Mouse (Mus musculus) liver, embryonic 13.5 days (tissue): ENCODE measurements at regions not wholly inside any gene's neighbourhood (a gene's known extent, or its start where the extent isn't known, plus 50 kb on each side); places are given as distances from the start of the nearest gene placed in this dataset.

Experiments used
- ATAC-seq: fragments of 200-750 bp; cut with Nextera tagmentation; 2 replicates; pipeline ENCODE4 v1.8.0; 2017; ENCODE audit warnings: low read depth, mild to moderate bottlenecking, moderate number of reproducible peaks, moderate library complexity
- DNase-seq: peaks from one replicate; pipeline ENCODE4 v3.0.0; 2022
- H3K27ac ChIP-seq: fragments of 300-500 bp; sonication (generic); 2 replicates; pipeline ENCODE4 v1.5.1; 2015; ENCODE audit warnings: moderate library complexity, mild to moderate bottlenecking, inconsistent platforms
- H3K27me3 ChIP-seq: fragments of 300-500 bp; sonication (generic); 2 replicates; pipeline ENCODE4 v1.6.1; 2015; ENCODE audit warnings: mild to moderate bottlenecking, inconsistent platforms
- H3K36me3 ChIP-seq: fragments of 300-500 bp; sonication (generic); 2 replicates; pipeline ENCODE4 v1.6.1; 2015; ENCODE audit warnings: mild to moderate bottlenecking, inconsistent platforms
- H3K4me1 ChIP-seq: fragments of 300-500 bp; sonication (generic); replicated peaks from 2 replicates; pipeline ENCODE4 v1.6.1; 2015; ENCODE audit warnings: inconsistent platforms
- H3K4me2 ChIP-seq: fragments of 300-500 bp; sonication (generic); 2 replicates; pipeline ENCODE4 v1.6.1; 2015; ENCODE audit warnings: inconsistent platforms, mild to moderate bottlenecking, moderate library complexity
- H3K4me3 ChIP-seq: fragments of 300-500 bp; sonication (generic); replicated peaks from 2 replicates; pipeline ENCODE4 v1.5.1; 2015; ENCODE audit warnings: mild to moderate bottlenecking, inconsistent platforms
- H3K9ac ChIP-seq: fragments of 300-500 bp; sonication (generic); 2 replicates; pipeline ENCODE4 v1.6.1; 2015; ENCODE audit warnings: mild to moderate bottlenecking, inconsistent platforms
- H3K9me3 ChIP-seq: fragments of 300-500 bp; sonication (generic); replicated peaks from 2 replicates; pipeline ENCODE4 v1.6.1; 2016; ENCODE audit warnings: inconsistent platforms
- WGBS: fragments of 180-500 bp; shearing (Covaris S2); methylation state at CpG from one replicate; pipeline ENCODE4 v1.1.7; 2015; ENCODE audit not compliant: insufficient replicate concordance; 5-methylcytosine and 5-hydroxymethylcytosine counted together

- WGBS = 70% methylated on average over 5 of the region's 5 CpGs
- ATAC-seq = no peak
- H3K36me3 ChIP-seq = no peaks in the 10 kb centered on the region
- DNase-seq = no peak
- H3K27ac ChIP-seq = no peak overlapping the region
- no peak overlapping the region for H3K4me2 ChIP-seq
- no peak overlapping the region for H3K9ac ChIP-seq
- no peak overlapping the region for H3K4me3 ChIP-seq
- no peaks in the 10 kb centered on the region for H3K4me1 ChIP-seq
- no peaks in the 10 kb centered on the region for H3K9me3 ChIP-seq
- H3K27me3 ChIP-seq = no peaks in the 10 kb centered on the region
Measured at GRCm38 (mm10) chr16:72085181-72085580, 222.9 kb upstream of the Robo1 start.

DNA sequence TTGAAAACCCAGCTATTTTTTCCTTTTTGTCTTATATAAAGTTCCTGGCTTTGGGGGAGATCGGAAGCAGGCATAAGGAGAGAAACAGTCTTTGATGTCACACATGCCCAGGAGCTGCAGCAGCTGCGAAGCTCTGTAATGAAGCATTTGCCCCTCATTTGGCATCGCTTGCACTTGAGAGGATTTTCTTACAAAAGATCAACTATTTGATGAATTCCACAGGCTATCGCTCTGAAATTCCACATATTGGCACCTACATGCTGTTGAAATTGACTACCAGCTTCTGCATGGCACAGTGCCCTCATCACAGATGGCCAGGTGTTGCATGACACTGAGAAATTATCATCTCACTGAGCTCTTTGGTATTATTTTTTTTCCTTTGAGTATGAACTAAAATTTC lies 220.1 kb upstream of the Robo1 start:
- no peak for ATAC-seq

GRCm38 (mm10) chr16:72088916-72089315 lies 219.2 kb upstream of the Robo1 start:
- H3K36me3 ChIP-seq = no peaks in the 10 kb centered on the region
- no peaks in the 10 kb centered on the region for H3K4me1 ChIP-seq
- DNase-seq = no peak
- H3K4me3 ChIP-seq = no peak overlapping the region
- H3K9me3 ChIP-seq = no peaks in the 10 kb centered on the region
- H3K4me2 ChIP-seq = no peak overlapping the region
- no peak for ATAC-seq
- no peak overlapping the region for H3K9ac ChIP-seq
- no peak overlapping the region for H3K27ac ChIP-seq
- WGBS = 75% methylated on average over 6 of the region's 6 CpGs
- H3K27me3 ChIP-seq = no peaks in the 10 kb centered on the region

More for the DNA sequence above, 220.1 kb upstream of the Robo1 start:
- WGBS = 67% methylated on average over 4 of the region's 4 CpGs
- Histone ChIP-seq H3K36me3 (no peaks in the 10 kb centered on the region), H3K4me1 (no peaks in the 10 kb centered on the region), H3K27me3 (no peaks in the 10 kb centered on the region), H3K9me3 (no peaks in the 10 kb centered on the region), H3K9ac (no peak overlapping the region), H3K4me3 (no peak overlapping the region), H3K27ac (no peak overlapping the region), H3K4me2 (no peak overlapping the region)
- DNase-seq = no peak
